Mouse (Mus musculus): Measurements from ENCODE around the gene Rraga.

Gene Rraga

DNA sequence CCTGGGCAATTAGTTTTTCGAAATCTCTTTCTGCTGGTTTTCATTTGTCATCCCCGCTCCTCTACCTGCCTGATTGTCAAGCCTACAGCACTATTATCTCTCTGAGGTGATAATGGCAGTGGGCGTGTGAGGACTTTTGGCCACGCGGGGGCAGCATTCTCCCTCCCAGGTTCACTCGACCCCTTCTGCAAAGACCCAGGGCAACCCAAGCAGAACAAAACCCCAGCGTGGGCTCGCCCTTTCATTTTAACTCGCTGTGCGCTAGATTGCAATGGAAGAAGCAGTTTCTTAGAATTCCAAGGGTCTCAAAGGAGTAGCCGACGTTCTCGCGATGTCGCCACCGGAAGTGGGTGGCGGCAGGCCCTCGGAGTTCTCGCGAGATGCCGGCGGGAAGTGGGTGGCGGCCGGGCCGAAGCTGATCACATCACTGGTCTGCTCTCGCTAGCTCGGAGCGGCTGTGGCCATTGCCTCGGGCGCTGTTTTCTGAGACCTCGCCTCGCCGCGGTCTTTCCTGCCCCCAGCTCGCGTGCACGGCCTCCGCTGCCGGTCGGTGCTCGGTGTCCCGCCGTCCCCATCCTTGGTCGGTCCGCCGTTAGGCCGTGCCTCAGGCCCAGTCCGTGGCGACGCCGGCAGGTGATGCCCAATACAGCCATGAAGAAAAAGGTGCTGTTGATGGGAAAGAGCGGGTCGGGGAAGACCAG is at the start of gene Rraga:
Rraga (plus strand) TSS at position 386 of the 701 bp plus-strand sequence.
- DNase-seq, result peak; percentile 98

DNA sequence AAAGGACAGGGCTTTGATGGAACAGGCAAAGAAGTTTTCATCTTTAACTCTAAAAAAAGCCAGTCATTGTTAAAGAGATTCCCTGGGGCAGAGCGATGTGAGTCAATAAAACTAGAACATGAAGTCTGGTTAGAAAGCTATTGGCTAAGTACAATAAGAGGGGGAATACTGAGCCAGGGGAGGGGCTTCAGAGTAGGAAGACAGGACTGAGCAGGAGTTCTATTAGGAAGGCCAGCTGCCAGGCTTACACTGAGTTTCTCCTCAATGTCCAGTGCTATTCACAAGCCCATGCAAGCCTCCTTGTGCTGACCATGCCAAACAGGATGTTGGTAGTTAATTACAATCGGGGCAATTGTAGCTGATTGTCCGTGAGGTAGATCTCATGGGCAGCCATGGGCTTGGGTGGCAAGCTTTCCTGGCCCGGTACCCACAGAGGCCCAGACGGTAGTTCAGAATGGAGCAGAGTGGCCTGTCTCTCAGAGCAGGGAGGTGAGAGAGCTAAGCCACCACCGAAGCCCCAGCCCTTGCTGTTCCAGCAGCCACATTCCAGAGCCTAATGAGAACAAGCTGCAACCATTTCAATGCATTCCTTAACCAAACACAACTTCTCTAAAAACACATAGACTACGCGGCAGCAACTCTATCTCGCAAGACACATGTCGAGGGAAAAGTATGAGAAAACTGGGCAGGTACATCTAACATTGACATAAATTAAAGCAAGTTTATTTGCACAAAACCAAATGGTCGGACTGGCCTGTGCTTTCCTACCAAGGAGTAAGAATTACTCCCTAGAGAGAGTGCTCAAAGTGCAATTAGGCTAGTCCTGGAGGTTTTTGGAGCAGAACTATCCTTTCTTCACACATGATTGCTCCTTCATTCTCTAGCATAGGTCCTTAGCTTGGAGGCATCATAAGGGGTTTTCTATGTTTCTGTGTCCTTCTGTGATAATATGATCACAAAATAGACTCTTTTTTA is 48.0 kb upstream of the Rraga start:
- peak; percentile 33 for DNase-seq

DNA sequence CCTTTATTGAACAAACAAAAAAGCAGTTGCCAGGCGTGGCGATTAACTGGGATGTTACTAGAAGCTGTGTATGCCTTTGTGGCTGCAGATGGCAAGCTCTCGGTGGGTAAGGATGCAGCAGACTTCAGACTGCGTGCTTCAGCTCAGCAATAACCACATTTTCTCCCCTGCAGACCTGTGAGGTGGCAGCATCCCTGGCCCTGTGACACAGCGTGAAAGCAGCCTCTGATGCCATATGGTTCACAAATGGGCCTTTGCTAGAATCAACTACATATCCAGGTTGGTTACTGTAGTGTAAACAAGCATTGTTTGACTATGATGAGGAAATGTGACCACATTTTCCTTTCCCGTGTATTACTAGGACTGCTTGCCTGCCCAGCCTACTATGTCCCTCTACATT is 46.3 kb upstream of the Rraga start:
- no peak for DNase-seq

DNA sequence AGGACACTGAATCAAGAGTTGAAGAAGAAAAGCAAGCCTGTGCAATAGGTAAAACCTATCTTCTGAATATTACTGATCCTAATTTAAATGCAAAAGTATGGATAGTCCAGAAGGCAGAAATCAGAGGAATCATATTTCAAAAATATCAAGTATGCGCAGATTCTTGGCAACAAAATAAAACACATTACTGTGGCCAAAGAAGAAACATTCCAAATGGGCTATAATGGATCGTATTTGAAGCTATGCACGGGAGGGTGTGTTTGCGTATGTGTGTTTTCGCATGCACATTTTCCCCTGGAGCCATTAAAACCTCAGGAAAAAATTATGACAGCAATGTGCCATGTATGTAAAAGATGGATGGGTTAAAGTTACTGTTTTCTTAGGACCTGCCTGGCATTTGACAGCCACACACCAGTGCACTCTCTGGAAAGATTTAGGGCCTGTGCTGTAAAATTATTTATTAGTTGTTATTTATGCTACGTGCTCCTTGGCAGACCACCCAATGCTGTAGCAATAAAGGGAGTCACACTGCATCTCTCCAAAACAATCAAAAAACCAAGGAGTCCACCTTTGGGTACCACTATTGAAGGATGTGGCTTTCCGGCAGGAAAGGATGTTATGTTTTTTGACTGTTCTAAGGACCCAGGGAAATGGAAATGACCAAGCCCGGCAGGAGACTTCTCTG is 41.9 kb upstream of the Rraga start:
- DNase-seq, result no peak

DNA sequence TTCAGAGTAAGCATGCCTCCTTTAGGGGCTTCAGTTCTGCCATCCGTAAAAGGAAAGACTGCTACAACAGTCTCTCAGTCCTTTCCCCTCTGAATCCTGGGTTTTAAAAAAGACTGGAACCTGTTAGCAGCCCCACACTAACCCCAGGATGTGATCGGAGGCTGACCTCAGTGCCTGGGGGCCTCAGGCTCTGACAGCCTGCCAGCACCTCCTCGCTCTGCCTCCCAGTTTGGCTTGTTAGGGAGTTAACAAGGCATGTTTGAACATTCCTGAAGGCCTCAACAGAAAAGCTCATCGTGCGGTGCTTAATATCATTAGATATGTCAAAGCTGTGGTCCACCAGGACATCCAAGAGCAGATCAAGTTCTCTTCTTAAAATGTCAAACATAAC is 41.4 kb upstream of the Rraga start:
- no peak for DNase-seq

DNA sequence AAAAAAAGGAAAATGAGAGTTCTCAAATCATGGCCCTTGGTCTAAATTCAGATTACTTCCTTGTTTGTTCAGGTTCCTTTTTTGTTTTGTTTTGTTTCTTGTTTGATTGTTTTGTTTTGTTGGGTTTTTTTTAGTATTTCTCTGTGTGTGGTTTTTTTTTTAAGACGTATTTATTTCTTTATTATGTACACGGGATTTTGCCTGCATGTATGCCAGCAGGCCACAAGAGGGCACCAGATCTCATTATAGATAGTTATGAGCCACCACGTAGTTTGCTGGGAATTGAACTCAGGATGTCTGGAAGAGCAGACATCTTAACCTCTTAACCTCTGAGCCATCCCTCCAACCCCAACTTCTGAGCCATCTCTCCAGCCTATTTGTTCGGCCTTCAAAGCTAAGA is 37.5 kb upstream of the Rraga start:
- DNase-seq, result peak; percentile 47

DNA sequence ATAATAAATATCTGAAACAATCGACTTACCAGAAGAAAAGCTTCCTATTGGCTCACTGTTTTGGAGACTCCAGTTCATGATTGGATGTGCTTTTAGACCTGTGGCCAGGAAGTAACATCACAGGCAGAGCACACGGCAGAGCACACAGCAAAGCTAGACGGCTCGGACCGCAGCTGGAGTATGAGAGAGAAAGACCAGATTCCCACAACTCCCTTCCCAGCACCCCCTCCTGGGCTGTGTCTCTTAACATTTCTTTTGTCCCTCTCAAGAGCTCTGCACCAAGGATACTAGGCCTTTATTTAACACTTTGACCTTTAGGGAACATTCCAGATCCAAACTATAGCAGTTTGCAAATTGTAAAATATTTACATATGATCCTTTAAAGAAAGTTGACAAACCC is 36.5 kb upstream of the Rraga start:
- DNase-seq, result no peak

DNA sequence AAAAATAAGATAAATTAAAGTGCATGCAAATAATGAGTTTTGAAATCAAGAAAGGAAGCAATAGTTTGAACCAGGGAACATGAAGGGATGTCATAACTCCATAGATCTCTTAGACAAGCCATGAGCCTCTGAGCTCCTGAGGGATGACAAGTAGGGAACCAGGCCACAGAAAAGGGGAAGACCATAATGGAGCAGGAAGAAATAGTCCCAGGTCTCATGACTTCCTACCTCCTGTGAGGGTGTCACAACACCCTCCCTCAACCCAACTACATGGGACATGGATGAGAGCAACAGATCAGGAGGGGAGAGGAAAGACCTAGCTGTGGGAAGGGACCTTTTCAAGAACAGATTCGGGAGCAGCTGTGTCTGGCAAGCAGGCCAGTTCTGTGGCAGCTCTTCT is 33.9 kb upstream of the Rraga start:
- no peak for DNase-seq

DNA sequence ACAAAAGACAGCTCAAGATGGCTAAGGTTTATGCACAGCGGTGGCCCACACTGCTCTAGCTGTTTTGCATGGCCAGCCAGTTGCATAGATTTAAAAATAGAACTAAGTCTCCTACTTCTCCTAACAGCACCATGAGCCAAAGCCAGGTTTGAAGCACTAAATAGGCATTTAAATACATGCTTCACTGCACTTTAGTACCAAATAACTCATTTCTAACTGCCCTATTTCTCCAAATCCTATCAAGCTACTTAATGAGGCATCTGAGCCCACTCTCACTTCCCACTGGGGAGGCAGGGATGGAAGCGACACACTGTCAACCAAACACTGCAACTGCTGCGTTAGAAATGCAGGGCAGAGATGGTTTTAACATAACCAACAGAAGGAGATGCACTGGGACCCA is 31.5 kb upstream of the Rraga start:
- no peak for DNase-seq

DNA sequence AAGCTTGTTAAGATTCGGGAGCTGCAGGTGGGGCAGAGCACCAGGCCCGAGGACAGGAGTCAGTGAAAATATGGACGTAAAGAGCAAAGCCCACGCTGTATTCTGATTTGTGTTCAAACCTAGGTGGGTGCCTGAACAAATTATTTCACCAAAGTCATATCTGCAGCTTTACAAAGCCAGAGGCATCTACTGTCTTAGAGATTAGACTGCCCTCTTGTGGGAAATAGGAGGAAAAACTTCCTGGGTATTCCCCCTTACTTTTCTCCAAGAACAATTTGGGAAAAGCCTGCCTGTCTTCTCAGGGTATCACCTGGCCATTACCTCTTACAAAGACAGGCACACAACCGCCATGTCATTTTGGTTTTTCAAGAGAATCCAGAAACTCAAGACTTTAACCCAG is 29.9 kb upstream of the Rraga start:
- DNase-seq, result no peak

DNA sequence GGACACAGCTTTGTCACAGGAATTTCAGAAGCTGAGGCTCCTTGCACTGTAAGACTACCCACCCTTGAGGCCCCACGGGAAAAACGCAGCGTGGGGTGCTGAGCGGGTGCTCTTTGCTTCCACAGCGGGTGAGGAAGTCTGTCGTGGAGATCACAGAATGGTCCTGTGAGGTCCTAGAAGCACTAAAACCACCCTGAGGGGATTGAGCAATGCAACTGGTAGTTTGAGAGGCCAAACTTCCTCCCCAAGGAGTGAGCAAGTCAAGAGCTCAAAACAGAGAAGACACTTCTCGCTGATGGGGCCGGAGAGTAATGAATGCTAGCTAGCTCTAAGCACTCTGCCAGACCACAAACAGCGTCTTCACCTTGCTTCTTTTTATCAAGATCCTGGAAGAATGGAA is 27.1 kb upstream of the Rraga start:
- DNase-seq, result no peak

DNA sequence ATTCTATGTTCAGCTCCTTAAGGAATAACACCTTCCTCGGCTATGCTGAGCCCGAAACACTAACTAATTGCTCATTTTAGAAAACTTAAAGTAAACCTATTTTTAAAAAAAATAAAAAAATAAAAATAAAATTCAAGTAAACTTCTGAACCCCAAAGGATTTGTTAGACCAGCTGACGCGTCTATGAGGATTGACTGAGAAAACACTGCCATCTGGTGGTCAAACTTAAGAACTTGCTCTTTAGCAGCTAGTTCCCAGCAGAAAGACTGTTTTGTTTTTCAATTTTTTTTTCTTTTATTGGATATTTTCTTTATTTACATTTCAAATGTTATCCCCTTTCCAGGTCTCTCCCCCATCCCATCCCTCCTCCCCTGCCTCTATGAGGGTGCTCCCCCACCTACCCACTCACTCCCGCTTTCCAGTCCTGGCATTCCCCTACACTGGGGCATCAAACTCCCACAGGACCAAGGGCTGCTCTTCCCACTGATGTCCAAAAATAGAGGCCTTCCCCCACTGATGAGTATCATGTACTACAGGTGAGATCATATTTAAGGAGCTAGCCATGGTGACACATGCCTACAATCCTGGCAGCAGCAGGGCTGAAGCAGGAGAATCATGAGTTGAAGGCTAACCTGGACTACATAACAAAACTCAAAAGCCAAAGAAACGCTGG is 20.3 kb upstream of the Rraga start:
- peak; percentile 40 for DNase-seq

DNA sequence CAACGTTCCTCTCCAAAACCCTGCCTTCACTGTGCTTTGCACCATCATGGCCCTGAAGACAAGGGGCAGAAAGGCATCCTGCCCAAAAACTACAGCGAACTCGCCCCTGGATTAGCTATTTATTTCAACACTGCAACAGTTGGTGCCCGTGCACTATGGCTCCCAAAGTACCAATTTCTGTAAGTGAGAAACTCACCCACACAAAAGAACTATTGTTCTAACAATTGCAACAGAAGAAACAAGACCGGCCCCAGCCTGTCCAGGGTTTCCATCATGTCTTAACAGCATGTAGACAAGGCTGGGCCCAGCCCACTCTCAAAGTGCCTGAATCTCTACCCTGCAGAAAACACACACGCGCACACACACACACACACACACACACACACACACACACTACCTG is 18.1 kb upstream of the Rraga start:
- no peak for DNase-seq

DNA sequence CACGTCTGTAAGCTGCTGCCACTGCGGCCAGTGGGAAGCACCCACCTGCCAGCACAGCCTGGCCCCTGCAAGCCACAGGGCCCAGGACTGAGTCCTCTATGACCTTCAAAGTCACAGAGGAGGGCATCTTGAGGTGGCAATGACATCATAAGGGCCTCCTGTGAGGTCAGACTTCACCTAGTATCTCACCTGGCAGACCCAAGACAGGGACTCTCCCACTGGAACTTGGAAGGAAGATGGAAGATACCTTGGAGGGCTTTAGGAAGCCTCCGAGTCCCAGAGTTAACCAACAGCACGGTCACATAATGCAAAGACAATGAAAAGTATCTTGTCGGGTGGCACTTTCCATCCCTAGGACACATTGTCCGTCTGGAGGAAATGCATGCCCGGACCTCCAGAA is 17.2 kb upstream of the Rraga start, which contains the start of gene Saxo1:
Saxo1 (minus strand) TSS at position 101 of the 400 bp plus-strand sequence.
- no peak for DNase-seq

DNA sequence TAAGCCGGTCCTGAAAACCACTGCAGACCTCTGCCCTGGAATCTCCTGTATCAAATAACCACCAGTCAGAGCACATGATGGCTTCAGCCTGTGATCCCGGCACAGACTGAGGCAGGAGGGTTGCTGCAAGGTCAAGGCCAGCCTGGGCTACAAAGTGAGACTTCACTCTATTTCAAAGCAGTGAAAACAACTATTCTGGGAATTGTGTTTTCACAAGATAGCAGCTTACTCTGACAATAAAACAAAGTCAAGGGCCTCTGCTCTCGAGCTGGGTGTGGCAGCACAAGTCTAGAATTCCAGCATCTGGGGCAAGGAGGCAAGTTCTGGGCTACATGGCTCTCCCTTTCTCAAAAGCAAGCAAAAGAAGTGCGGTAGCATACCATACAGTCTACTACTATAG is 16.5 kb upstream of the Rraga start:
- no peak for DNase-seq

DNA sequence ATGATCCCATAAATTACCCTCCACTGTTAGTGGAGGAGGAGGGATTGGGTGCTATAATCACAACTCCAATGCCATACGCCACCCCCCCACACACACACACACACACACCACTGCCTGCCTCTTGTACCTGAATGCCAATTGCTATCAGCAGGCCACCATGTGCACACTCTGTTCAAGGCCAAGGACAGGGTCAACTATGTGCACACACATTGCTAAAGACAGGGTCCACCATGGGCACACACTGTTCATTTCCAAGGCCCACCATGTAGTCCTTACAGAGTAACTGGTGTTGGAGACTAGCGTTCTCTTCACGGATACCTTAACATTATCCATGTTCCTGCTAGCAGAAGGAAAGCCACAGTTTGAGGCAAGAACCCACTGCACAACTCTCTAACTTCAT is 14.4 kb upstream of the Rraga start:
- no peak for DNase-seq

DNA sequence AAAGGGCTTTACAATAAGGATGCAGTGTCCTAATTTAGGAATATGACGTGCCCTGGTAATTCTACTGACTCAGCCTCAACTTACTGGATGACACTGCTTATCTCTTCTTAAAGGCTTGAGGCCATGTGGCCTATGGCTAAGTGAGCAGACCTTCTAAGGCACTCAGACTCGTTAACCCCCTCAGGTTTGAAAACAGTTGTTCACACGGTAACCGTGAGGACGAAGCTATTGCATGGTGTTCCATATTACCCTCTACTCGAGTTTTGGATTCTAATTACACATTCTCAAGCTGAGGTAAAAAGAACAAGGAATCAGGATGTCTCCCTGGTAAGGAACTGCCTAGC is 557 bp upstream of the Rraga start:
- DNase-seq, result no peak

DNA sequence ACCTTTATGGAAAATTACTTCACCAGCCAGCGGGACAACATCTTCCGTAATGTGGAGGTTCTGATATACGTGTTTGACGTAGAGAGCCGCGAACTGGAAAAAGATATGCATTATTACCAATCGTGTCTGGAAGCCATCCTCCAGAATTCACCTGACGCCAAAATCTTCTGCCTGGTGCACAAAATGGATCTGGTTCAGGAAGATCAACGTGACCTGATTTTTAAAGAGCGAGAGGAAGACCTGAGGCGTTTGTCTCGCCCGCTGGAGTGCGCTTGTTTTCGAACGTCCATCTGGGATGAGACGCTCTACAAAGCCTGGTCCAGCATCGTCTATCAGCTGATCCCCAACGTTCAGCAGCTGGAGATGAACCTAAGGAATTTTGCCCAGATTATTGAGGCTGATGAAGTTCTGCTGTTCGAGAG is 663 bp downstream of the Rraga start:
- DNase-seq, result peak; percentile 7

DNA sequence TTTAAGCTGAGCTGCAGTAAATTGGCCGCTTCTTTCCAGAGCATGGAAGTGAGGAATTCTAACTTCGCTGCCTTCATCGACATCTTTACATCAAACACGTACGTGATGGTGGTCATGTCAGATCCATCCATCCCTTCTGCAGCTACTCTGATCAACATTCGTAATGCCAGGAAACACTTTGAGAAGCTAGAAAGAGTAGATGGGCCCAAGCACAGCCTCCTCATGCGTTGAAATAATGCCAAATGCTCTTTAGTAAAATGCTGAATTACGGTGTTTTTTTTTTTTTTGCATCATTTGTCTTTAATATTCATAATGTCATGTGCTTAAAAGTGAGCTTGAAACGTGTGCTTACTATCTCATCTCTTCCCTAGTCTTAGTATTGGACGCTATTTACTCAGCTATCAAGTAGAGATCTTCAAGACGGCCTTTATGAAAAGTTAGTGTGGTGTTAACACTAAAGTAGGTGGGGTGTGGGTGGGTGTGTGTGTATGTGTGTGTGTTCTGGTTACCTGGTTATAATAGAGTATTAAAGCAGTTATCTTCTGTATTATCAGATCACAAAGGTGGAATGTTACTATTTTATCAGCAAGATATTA is 1.3 kb downstream of the Rraga start:
- DNase-seq, result no peak

DNA sequence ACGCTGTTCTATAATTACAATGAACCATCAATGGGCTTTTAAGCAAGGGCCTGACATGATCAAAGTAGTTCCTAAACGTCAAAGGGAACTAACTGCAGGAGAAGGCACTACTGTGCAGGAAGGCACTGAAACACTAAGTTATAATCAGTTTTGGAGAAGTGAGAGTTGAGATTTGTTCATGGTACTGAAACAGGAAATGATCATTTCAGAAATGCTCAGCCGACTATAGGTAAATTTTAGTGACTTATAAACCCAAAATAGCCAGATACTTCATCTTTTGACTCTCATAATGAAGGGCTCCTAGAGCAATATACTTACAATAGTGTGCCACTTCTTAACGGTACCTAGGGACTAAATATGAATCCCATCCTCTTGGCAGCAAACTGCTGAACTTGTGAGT is 4.6 kb downstream of the Rraga start:
- no peak for DNase-seq

DNA sequence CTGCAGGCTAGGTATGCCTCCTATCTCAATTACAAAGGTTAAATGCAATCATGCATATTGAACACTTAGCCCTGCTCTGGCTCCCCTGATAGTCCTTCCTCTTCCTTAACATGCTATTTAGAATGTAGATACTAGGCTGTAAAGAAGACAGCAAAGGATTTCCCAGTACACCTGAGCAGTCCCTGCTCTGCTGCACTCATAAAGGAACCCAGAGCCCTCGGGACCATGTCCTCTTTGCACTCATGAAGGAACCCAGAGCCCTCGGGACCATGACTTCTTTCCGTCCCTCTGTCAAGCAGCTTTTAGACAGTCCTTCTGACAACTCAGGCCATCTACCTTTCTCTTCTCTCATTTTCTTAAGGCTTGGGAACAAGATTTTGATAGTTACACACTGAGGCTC is 5.1 kb downstream of the Rraga start:
- DNase-seq, result no peak

DNA sequence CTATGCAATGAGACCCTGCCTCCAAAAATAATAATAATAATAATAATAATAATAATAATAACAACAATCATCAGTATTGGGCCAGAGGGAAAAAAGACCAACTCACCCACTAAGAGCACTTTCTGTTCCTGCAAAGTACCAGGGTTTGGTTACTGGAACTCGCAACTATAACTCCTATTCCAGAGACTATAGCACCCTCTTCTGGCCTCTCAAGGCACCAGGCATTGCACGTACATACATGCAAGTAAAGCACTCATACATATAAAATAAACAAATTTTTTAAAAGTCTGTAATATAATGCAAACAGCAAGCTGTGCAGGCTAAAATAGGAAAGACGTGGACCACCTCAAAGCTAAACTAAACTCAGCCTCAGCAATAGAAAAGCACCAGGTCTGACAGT is 12.8 kb downstream of the Rraga start:
- DNase-seq, result peak; percentile 13

DNA sequence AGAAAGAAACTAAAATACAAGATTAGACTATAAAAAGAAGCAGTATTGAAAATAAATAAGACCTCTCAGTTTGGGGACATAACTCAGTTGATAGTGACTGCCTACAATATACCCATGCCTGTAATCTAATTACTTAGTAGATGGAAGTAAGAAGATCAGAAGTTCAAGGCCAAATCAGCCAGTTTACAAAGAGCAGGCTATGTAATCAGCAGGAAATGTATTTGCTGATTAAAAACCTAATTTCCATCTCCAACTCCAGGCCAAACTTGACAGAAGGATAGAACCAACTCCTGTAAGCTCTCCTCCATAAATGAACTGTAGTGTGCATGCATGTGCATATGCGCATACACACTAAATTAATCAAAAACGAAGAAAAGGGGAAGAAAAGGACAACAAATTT is 15.8 kb downstream of the Rraga start:
- DNase-seq, result no peak
